Mouse (Mus musculus): ENCODE measurements around the gene Acin1. TPM values are rescaled to one million over a fixed set of nuclear protein-coding genes. Genes with fewer than 3 reads are reported as not detected.

Acin1 gene
- polyA plus RNA-seq, 1 experiment from 2014 or later = 132 TPM

DNA sequence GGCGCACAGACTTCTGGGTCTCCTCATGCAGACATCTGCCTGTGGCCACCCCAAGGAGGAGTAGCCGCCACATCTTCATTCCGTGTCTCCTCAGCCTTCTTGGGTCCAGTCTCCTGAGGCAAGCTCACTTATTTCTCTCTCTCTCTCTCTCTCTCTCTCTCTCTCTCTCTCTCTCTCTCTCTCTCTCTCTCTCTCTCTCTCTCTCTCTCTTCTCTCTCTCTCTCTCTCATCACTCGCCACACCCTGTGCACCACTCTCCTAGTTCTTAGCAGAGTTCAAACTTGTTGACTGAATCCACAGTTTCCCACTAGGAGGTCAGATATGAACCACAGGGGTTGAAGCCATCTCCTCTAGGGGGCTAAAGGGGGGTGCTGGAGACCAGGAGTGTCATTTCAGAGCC is 12.0 kb upstream of the Acin1 start, which contains the start of gene Gm29776:
Gm29776 (minus strand) TSS at position 101 of the 400 bp plus-strand sequence.
- H3K4me3 ChIP-seq (replicated peaks) = no peak within 1 kb of the TSS
- H3K4me1 ChIP-seq = no peaks in the 10 kb centered on the region
- no peak for ATAC-seq (ENCODE audit: insufficient number of reproducible peaks, low FRiP score, low TSS enrichment, low read depth)
- H3K27me3 ChIP-seq = peaks cover 8% of the 10 kb centered on the region; the same call in 1 of the 2 replicates
- no peak within 1 kb of the TSS for H3K27ac ChIP-seq (replicated peaks)
- H3K9me3 ChIP-seq (replicated peaks) = no peaks in the 10 kb centered on the region
- H3K9ac ChIP-seq = no peak within 1 kb of the TSS
- 69% methylated on average over 4 of the region's 4 CpGs for WGBS
- no peaks in the 10 kb centered on the region for H3K36me3 ChIP-seq
- H3K4me2 ChIP-seq (replicated peaks) = no peak within 1 kb of the TSS

DNA sequence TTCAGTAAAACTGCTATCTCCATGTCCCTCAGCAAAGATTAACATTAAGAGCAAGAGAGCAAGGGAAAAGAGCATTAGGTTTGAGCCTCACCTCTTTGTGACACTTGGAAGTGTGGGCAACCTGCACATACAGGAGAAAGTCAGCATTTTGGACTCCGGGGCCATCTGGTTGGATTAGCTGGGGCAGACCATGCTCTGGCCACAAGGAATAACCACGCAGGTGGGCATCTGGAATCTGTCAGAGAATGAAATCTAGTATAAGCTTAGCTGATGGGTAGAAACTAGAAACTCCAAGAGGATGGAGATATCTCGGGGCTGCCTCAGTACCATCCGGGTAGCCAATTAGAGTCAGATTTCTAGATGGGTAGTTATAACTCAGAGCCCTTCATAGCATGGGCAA is 10.0 kb upstream of the Acin1 start:
- Histone ChIP-seq H3K27ac (replicated peaks) (no peak overlapping the region), H3K9me3 (replicated peaks) (no peaks in the 10 kb centered on the region), H3K4me2 (replicated peaks) (no peak overlapping the region), H3K27me3 (no peaks in the 10 kb centered on the region), H3K36me3 (peaks cover 10% of the 10 kb centered on the region; the same call in 1 of the 2 replicates), H3K4me3 (replicated peaks) (no peak overlapping the region), H3K9ac (no peak overlapping the region), H3K4me1 (no peaks in the 10 kb centered on the region)
- 73% methylated on average over 4 of the region's 4 CpGs for WGBS
- no peak for ATAC-seq (ENCODE audit: insufficient number of reproducible peaks, low FRiP score, low TSS enrichment, low read depth)

GRCm38 (mm10) chr14:54695042-54695441 is 8.3 kb upstream of the Acin1 start:
- WGBS = 77% methylated on average over 6 of the region's 6 CpGs
- no peak for ATAC-seq (ENCODE audit: insufficient number of reproducible peaks, low FRiP score, low TSS enrichment, low read depth)
- H3K27me3 ChIP-seq = no peaks in the 10 kb centered on the region

GRCm38 (mm10) chr14:54687251-54687650 is 520 bp upstream of the Acin1 start:
- Histone ChIP-seq H3K4me1 (peaks cover 14% of the 10 kb centered on the region), H3K27me3 (no peaks in the 10 kb centered on the region), H3K9ac (peak overlapping the region; percentile 73), H3K27ac (replicated peaks) (peak overlapping the region; percentile 98), H3K4me3 (replicated peaks) (peak overlapping the region; percentile 88), H3K4me2 (replicated peaks) (peak overlapping the region; percentile 51), H3K9me3 (replicated peaks) (no peaks in the 10 kb centered on the region), H3K36me3 (peaks cover 36% of the 10 kb centered on the region)
- 4% methylated on average over 8 of the region's 8 CpGs for WGBS
- ATAC-seq (ENCODE audit: insufficient number of reproducible peaks, low FRiP score, low TSS enrichment, low read depth) = no peak

More at GRCm38 (mm10) chr14:54695042-54695441, 8.3 kb upstream of the Acin1 start:
- Histone ChIP-seq H3K9me3 (replicated peaks) (no peaks in the 10 kb centered on the region), H3K4me3 (replicated peaks) (no peak overlapping the region), H3K9ac (no peak overlapping the region), H3K4me2 (replicated peaks) (no peak overlapping the region), H3K4me1 (no peaks in the 10 kb centered on the region), H3K27ac (replicated peaks) (no peak overlapping the region), H3K36me3 (peaks cover 21% of the 10 kb centered on the region)

GRCm38 (mm10) chr14:54686063-54686521 is 639 bp downstream of the Acin1 start, which contains the start of gene 1700123O20Rik:
1700123O20Rik (plus strand) TSS chr14:54686216.
- Histone ChIP-seq H3K9ac (peak within 1 kb of the TSS; percentile 96), H3K9me3 (replicated peaks) (no peaks in the 10 kb centered on the region), H3K36me3 (peaks cover 40% of the 10 kb centered on the region), H3K4me2 (replicated peaks) (peak within 1 kb of the TSS; percentile 55), H3K4me1 (peaks cover 14% of the 10 kb centered on the region), H3K27me3 (no peaks in the 10 kb centered on the region), H3K27ac (replicated peaks) (peak within 1 kb of the TSS; percentile 98), H3K4me3 (replicated peaks) (peak within 1 kb of the TSS; percentile 88)
- WGBS = under 1% methylated on average over 41 of the region's 41 CpGs
- ATAC-seq (ENCODE audit: insufficient number of reproducible peaks, low FRiP score, low TSS enrichment, low read depth) = peak; percentile 81

DNA sequence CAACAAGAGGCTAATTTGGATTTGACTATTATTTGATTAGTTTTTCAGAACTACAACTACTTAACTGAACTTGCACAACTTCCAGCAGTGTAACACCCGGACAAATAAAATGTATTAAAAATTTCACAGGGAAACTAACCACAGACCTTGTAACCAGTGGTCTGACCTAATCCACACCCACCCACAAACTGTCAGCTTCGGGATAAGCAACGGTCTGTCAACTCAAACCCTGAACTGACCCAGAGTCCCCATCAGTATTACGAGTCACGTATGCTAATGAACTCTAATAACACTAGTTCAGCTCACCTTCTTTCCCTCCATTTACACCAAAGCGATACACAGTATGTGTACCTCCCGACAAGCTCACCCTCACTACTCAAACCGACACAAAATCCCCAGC is 1.3 kb downstream of the Acin1 start:
- H3K9ac ChIP-seq = peak overlapping the region; percentile 96
- WGBS = 7% methylated on average over 8 of the region's 8 CpGs
- peak overlapping the region; percentile 55 for H3K4me2 ChIP-seq (replicated peaks)
- H3K4me3 ChIP-seq (replicated peaks) = peak overlapping the region; percentile 88
- no peak for ATAC-seq (ENCODE audit: insufficient number of reproducible peaks, low FRiP score, low TSS enrichment, low read depth)
- H3K9me3 ChIP-seq (replicated peaks) = no peaks in the 10 kb centered on the region
- peak overlapping the region; percentile 98; the same call in 1 of the 2 replicates for H3K27ac ChIP-seq (replicated peaks)
- H3K4me1 ChIP-seq = peaks cover 14% of the 10 kb centered on the region
- H3K27me3 ChIP-seq = no peaks in the 10 kb centered on the region
- peaks cover 37% of the 10 kb centered on the region for H3K36me3 ChIP-seq

GRCm38 (mm10) chr14:54682396-54682795 is 4.3 kb downstream of the Acin1 start:
- no peak for ATAC-seq (ENCODE audit: insufficient number of reproducible peaks, low FRiP score, low TSS enrichment, low read depth)

DNA sequence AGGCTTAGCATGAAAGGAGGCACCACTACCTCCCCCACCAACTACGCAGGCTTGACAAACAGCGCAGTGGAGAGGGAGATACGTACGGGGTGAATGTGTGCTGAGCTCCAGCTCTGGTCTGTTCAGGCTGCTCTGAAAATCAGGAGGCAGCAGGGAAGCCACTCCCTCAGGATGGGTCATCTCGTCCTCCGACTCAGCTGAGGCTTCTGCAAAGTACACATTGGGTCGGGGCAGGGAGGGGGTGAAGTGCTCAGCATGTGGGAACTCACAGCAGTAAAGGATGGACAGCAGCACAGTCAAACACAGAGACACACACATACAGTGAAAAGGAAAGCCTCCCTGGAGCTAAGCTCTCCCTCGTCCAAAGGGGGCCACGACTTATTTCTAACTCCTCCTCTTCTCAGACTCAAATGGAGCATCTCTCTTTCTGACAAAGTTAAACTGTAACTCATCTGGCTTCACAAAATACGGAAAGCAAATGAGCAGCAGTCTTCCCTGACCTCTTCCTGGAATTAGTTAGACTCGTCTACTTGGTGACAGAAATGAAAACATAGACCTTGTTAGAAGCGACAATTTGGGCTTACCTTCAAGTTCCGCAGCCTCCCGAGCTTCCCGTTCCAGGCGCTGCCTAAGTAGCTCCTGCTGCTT is 8.0 kb downstream of the Acin1 start:
- no peak overlapping the region for H3K9ac ChIP-seq
- no peak overlapping the region for H3K4me3 ChIP-seq (replicated peaks)
- WGBS = 88% methylated on average over 16 of the region's 16 CpGs
- no peaks in the 10 kb centered on the region for H3K9me3 ChIP-seq (replicated peaks)
- no peak overlapping the region for H3K27ac ChIP-seq (replicated peaks)
- no peak overlapping the region for H3K4me2 ChIP-seq (replicated peaks)
- no peaks in the 10 kb centered on the region for H3K27me3 ChIP-seq
- peaks cover 62% of the 10 kb centered on the region for H3K36me3 ChIP-seq
- ATAC-seq (ENCODE audit: insufficient number of reproducible peaks, low FRiP score, low TSS enrichment, low read depth) = no peak
- no peaks in the 10 kb centered on the region for H3K4me1 ChIP-seq

More at GRCm38 (mm10) chr14:54682396-54682795, 4.3 kb downstream of the Acin1 start:
- H3K36me3 ChIP-seq = peaks cover 39% of the 10 kb centered on the region
- H3K4me1 ChIP-seq = no peaks in the 10 kb centered on the region; the same call in 1 of the 2 replicates
- no peak overlapping the region for H3K4me3 ChIP-seq (replicated peaks)
- no peak overlapping the region for H3K27ac ChIP-seq (replicated peaks)
- 86% methylated on average over 3 of the region's 3 CpGs for WGBS
- H3K9ac ChIP-seq = no peak overlapping the region
- H3K9me3 ChIP-seq (replicated peaks) = no peaks in the 10 kb centered on the region
- no peaks in the 10 kb centered on the region for H3K27me3 ChIP-seq
- H3K4me2 ChIP-seq (replicated peaks) = no peak overlapping the region

GRCm38 (mm10) chr14:54676290-54676689 is 10.4 kb downstream of the Acin1 start:
- H3K27me3 ChIP-seq = no peaks in the 10 kb centered on the region
- WGBS = 88% methylated on average over 5 of the region's 5 CpGs
- H3K9ac ChIP-seq = no peak overlapping the region
- H3K27ac ChIP-seq (replicated peaks) = no peak overlapping the region
- peaks cover 66% of the 10 kb centered on the region for H3K36me3 ChIP-seq
- no peak overlapping the region for H3K4me2 ChIP-seq (replicated peaks)
- no peak overlapping the region for H3K4me3 ChIP-seq (replicated peaks)
- no peak for ATAC-seq (ENCODE audit: insufficient number of reproducible peaks, low FRiP score, low TSS enrichment, low read depth)
- H3K9me3 ChIP-seq (replicated peaks) = no peaks in the 10 kb centered on the region
- no peaks in the 10 kb centered on the region for H3K4me1 ChIP-seq

GRCm38 (mm10) chr14:54674317-54674716 is 12.4 kb downstream of the Acin1 start:
- Histone ChIP-seq H3K4me1 (no peaks in the 10 kb centered on the region), H3K4me3 (replicated peaks) (no peak overlapping the region), H3K36me3 (peaks cover 73% of the 10 kb centered on the region), H3K9me3 (replicated peaks) (no peaks in the 10 kb centered on the region), H3K27me3 (no peaks in the 10 kb centered on the region), H3K27ac (replicated peaks) (no peak overlapping the region), H3K4me2 (replicated peaks) (no peak overlapping the region), H3K9ac (no peak overlapping the region)
- no peak for ATAC-seq (ENCODE audit: insufficient number of reproducible peaks, low FRiP score, low TSS enrichment, low read depth)
- 74% methylated on average over 2 of the region's 2 CpGs for WGBS

- ATAC-seq (ENCODE audit: insufficient number of reproducible peaks, low FRiP score, low TSS enrichment, low read depth) = no peak
- H3K36me3 ChIP-seq = peaks cover 80% of the 10 kb centered on the region
- 79% methylated on average over 4 of the region's 4 CpGs for WGBS
Observed at GRCm38 (mm10) chr14:54669381-54669780, 17.4 kb downstream of the Acin1 start.

More at GRCm38 (mm10) chr14:54669381-54669780, 17.4 kb downstream of the Acin1 start:
- no peak overlapping the region for H3K4me2 ChIP-seq (replicated peaks)
- no peaks in the 10 kb centered on the region for H3K9me3 ChIP-seq (replicated peaks)
- H3K4me3 ChIP-seq (replicated peaks) = no peak overlapping the region
- H3K27me3 ChIP-seq = no peaks in the 10 kb centered on the region
- H3K4me1 ChIP-seq = no peaks in the 10 kb centered on the region
- no peak overlapping the region for H3K9ac ChIP-seq
- no peak overlapping the region for H3K27ac ChIP-seq (replicated peaks)

Measured in embryonic facial prominence, embryonic 15.5 days (tissue).